Mouse (Mus musculus): ENCODE results near the gene Axdnd1. TPM values are rescaled to one million over a fixed set of nuclear protein-coding genes. Genes with fewer than 3 reads are reported as not detected.
"Not testable (repeated sequence)": the region's sequence is repeated elsewhere in the genome, so short reads cannot be mapped to it uniquely, and the experiment has no call there.

The Axdnd1 gene
- polyA plus RNA-seq, 1 experiment from 2014 or later = 0.22 TPM

DNA sequence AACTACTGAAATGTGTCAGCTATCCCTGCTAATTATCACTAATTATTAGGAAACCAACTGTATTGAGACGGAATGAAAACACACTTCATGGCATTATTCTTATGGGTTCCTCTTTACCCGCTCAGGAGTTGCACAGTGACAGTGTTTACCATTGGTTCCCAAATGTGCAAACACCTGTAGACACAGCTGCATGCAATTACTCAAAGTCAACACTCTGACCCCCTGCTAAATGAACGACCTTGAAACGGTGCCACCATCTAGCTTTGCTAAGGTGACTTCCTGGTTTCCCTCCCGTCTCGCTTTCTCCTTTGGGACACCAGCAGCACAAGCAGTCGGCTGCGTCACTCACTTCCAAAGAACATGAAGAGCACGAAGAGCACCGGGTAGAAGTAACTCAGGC, 11.5 kb upstream of the Axdnd1 start:
- no peak for ATAC-seq (replicated peaks; ENCODE audit: low FRiP score)
- 68% methylated on average over 10 of the region's 10 CpGs for WGBS
- no peak overlapping the region for H3K27ac ChIP-seq
- no peaks in the 10 kb centered on the region for H3K27me3 ChIP-seq
- no peak overlapping the region for H3K9ac ChIP-seq
- no peaks in the 10 kb centered on the region for H3K9me3 ChIP-seq (replicated peaks)
- H3K4me2 ChIP-seq = no peak overlapping the region
- peaks cover 87% of the 10 kb centered on the region for H3K36me3 ChIP-seq
- no peak overlapping the region for H3K4me3 ChIP-seq (replicated peaks)
- H3K4me1 ChIP-seq = no peaks in the 10 kb centered on the region

- H3K4me3 ChIP-seq (replicated peaks) = no peak overlapping the region
- H3K9ac ChIP-seq = no peak overlapping the region
- H3K4me2 ChIP-seq = no peak overlapping the region
- peaks cover 66% of the 10 kb centered on the region for H3K36me3 ChIP-seq
- no peak overlapping the region for H3K27ac ChIP-seq
- ATAC-seq (replicated peaks; ENCODE audit: low FRiP score) = no peak
- H3K9me3 ChIP-seq (replicated peaks) = no peaks in the 10 kb centered on the region
- H3K27me3 ChIP-seq = no peaks in the 10 kb centered on the region
- WGBS = 86% methylated on average over 6 of the region's 6 CpGs
- no peaks in the 10 kb centered on the region for H3K4me1 ChIP-seq
Observed at GRCm38 (mm10) chr1:156428434-156428833, 7.5 kb upstream of the Axdnd1 start.

GRCm38 (mm10) chr1:156425746-156426145, 4.8 kb upstream of the Axdnd1 start:
- no peak overlapping the region for H3K4me2 ChIP-seq
- no peak for ATAC-seq (replicated peaks; ENCODE audit: low FRiP score)
- peaks cover 41% of the 10 kb centered on the region for H3K36me3 ChIP-seq
- no peak overlapping the region for H3K9ac ChIP-seq
- H3K27me3 ChIP-seq = no peaks in the 10 kb centered on the region
- 95% methylated on average over 4 of the region's 4 CpGs for WGBS
- H3K27ac ChIP-seq = no peak overlapping the region
- no peak overlapping the region for H3K4me3 ChIP-seq (replicated peaks)
- H3K4me1 ChIP-seq = peaks cover 3% of the 10 kb centered on the region; the same call in 1 of the 2 replicates
- H3K9me3 ChIP-seq (replicated peaks) = no peaks in the 10 kb centered on the region

- peaks cover 3% of the 10 kb centered on the region; the same call in 1 of the 2 replicates for H3K4me1 ChIP-seq
- no peak overlapping the region for H3K4me2 ChIP-seq
- no peak overlapping the region for H3K9ac ChIP-seq
- 90% methylated on average over 3 of the region's 3 CpGs for WGBS
- H3K36me3 ChIP-seq = peaks cover 24% of the 10 kb centered on the region
- no peaks in the 10 kb centered on the region for H3K9me3 ChIP-seq (replicated peaks)
- H3K27me3 ChIP-seq = no peaks in the 10 kb centered on the region
- no peak overlapping the region for H3K27ac ChIP-seq
- H3K4me3 ChIP-seq (replicated peaks) = no peak overlapping the region
- ATAC-seq (replicated peaks; ENCODE audit: low FRiP score) = no peak
Observed at GRCm38 (mm10) chr1:156424054-156424453, 3.1 kb upstream of the Axdnd1 start.

- Histone ChIP-seq H3K9me3 (replicated peaks) (no peaks in the 10 kb centered on the region), H3K27ac (no peak overlapping the region), H3K9ac (no peak overlapping the region), H3K4me3 (replicated peaks) (no peak overlapping the region), H3K27me3 (no peaks in the 10 kb centered on the region), H3K36me3 (peaks cover 22% of the 10 kb centered on the region), H3K4me2 (no peak overlapping the region), H3K4me1 (peaks cover 3% of the 10 kb centered on the region; the same call in 1 of the 2 replicates)
- 84% methylated on average over 6 of the region's 6 CpGs for WGBS
- no peak for ATAC-seq (replicated peaks; ENCODE audit: low FRiP score)
Observed at GRCm38 (mm10) chr1:156423493-156423892, 2.5 kb upstream of the Axdnd1 start.

DNA sequence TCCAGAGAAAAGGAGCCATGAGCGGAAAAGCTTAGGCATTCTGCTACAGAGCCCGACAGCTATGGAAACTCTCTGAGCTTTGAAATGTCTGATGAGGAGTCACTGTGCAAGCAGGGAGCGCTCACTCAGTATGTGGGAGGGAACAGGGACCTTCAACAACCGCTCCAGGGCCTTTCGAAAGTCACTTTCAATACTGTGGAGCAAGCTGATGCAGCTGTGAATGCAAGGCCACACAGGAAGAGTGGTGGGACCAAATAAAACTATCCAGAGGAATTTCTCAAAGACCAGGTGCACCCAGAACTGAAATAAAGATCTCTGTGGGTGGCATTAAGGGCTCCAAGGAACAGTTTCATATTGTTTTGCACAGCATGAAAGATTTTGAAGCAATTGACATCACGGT, 1.9 kb upstream of the Axdnd1 start:
- Histone ChIP-seq H3K4me3 (replicated peaks) (no peak overlapping the region), H3K9ac (no peak overlapping the region)
- no peak for ATAC-seq (replicated peaks; ENCODE audit: low FRiP score)

DNA sequence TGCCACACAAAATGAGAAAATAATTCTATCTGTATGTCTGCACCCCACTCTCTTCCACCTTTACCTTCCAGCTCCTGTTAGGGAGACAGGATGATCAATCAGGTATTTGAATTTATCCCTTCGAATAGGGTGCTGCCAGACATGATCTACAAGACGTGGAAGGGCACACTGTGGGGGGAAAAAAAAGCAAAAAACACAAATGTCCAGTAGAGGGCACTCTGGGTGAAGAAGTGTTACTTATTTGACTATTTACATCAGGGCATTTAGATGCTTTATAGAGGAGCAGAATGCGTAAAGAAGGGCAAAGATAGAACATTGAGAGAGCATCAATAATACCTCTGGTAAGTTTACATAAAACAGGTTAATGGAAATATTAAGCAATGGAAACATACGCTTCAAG, 2.8 kb downstream of the Axdnd1 start:
- Histone ChIP-seq H3K4me3 (replicated peaks) (no peak overlapping the region), H3K4me2 (no peak overlapping the region), H3K4me1 (peaks cover 3% of the 10 kb centered on the region; the same call in 1 of the 2 replicates), H3K27ac (no peak overlapping the region), H3K36me3 (no peaks in the 10 kb centered on the region), H3K9ac (no peak overlapping the region), H3K27me3 (no peaks in the 10 kb centered on the region), H3K9me3 (replicated peaks) (no peaks in the 10 kb centered on the region)
- ATAC-seq (replicated peaks; ENCODE audit: low FRiP score) = no peak
- 66% methylated on average over 4 of the region's 4 CpGs for WGBS

More for the DNA sequence above, 1.9 kb upstream of the Axdnd1 start:
- peaks cover 16% of the 10 kb centered on the region for H3K36me3 ChIP-seq
- no peaks in the 10 kb centered on the region for H3K9me3 ChIP-seq (replicated peaks)
- WGBS = 75% methylated on average over 6 of the region's 6 CpGs
- H3K27ac ChIP-seq = no peak overlapping the region
- peaks cover 3% of the 10 kb centered on the region; the same call in 1 of the 2 replicates for H3K4me1 ChIP-seq
- no peak overlapping the region for H3K4me2 ChIP-seq
- no peaks in the 10 kb centered on the region for H3K27me3 ChIP-seq

GRCm38 (mm10) chr1:156408521-156408920, 12.4 kb downstream of the Axdnd1 start:
- no peak overlapping the region for H3K9ac ChIP-seq
- H3K4me3 ChIP-seq (replicated peaks) = no peak overlapping the region
- no peak overlapping the region for H3K4me2 ChIP-seq
- H3K4me1 ChIP-seq = peaks cover 3% of the 10 kb centered on the region; the same call in 1 of the 2 replicates
- H3K27ac ChIP-seq = 0 out of 2 replicates have a peak overlapping the region, but pooled peaks have one; percentile 18
- H3K9me3 ChIP-seq (replicated peaks) = no peaks in the 10 kb centered on the region
- H3K36me3 ChIP-seq = no peaks in the 10 kb centered on the region
- WGBS = 65% methylated on average over 4 of the region's 4 CpGs
- H3K27me3 ChIP-seq = no peaks in the 10 kb centered on the region
- ATAC-seq (replicated peaks; ENCODE audit: low FRiP score) = no peak

- 56% methylated on average over 3 of the region's 3 CpGs for WGBS
- no peak for ATAC-seq (replicated peaks; ENCODE audit: low FRiP score)
- H3K9me3 ChIP-seq (replicated peaks) = no peaks in the 10 kb centered on the region
Observed at GRCm38 (mm10) chr1:156408004-156408403, 13.0 kb downstream of the Axdnd1 start.

GRCm38 (mm10) chr1:156403251-156403650, 17.7 kb downstream of the Axdnd1 start:
- Histone ChIP-seq H3K4me2 (no peak overlapping the region), H3K9ac (no peak overlapping the region), H3K36me3 (no peaks in the 10 kb centered on the region), H3K27me3 (no peaks in the 10 kb centered on the region), H3K9me3 (replicated peaks) (no peaks in the 10 kb centered on the region), H3K4me1 (peaks cover 2% of the 10 kb centered on the region; the same call in 1 of the 2 replicates), H3K4me3 (replicated peaks) (no peak overlapping the region), H3K27ac (no peak overlapping the region)
- no peak for ATAC-seq (replicated peaks; ENCODE audit: low FRiP score)
- 53% methylated on average over 10 of the region's 10 CpGs for WGBS

More at GRCm38 (mm10) chr1:156408004-156408403, 13.0 kb downstream of the Axdnd1 start:
- no peak overlapping the region for H3K9ac ChIP-seq
- H3K4me2 ChIP-seq = no peak overlapping the region
- H3K4me3 ChIP-seq (replicated peaks) = no peak overlapping the region
- no peaks in the 10 kb centered on the region for H3K27me3 ChIP-seq
- H3K36me3 ChIP-seq = no peaks in the 10 kb centered on the region
- 0 out of 2 replicates have a peak overlapping the region, but pooled peaks have one; percentile 18 for H3K27ac ChIP-seq
- H3K4me1 ChIP-seq = peaks cover 3% of the 10 kb centered on the region; the same call in 1 of the 2 replicates

DNA sequence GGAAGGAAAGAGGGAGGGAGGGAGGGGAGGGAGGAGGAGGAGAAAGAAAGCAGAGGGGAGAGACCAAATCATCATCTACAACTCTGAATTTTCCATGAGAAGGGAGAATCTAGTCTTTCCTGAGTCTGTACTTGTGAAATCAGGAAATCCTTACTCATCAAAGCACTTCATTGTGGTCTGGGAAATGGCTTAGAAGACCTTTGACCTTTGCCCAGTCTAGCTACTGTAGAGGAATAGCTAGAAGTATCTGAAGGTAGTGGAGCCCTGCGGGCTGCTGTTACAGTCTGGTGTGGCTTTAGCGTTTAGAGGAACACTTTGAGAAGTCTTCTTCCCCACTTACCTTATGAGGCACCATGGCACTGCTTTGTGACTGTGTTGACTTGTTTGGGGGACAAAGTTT, 18.5 kb downstream of the Axdnd1 start:
- no peaks in the 10 kb centered on the region for H3K4me1 ChIP-seq

DNA sequence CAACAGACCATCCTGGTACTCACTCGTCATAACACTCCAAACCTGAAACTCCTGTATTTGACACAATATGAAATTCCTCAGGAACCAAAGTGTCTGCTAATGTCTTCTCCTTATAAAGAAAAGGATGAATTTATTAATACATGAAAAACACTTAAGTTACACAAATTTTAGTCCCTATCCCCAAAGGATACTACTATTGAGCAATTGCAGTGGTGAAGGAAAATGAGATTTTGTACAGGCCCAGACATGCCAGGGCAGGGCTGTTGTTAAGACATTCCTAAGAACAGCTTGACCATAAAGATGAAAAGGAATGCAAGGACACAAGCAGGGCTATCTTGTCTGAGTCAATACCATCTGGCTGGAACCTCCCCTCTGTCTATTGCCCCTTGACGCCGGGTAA, 20.8 kb downstream of the Axdnd1 start:
- H3K36me3 ChIP-seq; H3K9me3 ChIP-seq (replicated peaks); H3K4me1 ChIP-seq; H3K9ac ChIP-seq; H3K27me3 ChIP-seq; H3K4me2 ChIP-seq; H3K27ac ChIP-seq; ATAC-seq (replicated peaks; ENCODE audit: low FRiP score); H3K4me3 ChIP-seq (replicated peaks): not testable (repeated sequence)
- WGBS = 84% methylated on average over 3 of the region's 3 CpGs

More for the DNA sequence above, 18.5 kb downstream of the Axdnd1 start:
- WGBS = 47% methylated on average over 2 of the region's 2 CpGs
- no peaks in the 10 kb centered on the region for H3K27me3 ChIP-seq
- H3K9me3 ChIP-seq (replicated peaks) = no peaks in the 10 kb centered on the region
- H3K36me3 ChIP-seq = no peaks in the 10 kb centered on the region
- ATAC-seq (replicated peaks; ENCODE audit: low FRiP score) = no peak
- no peak overlapping the region for H3K4me3 ChIP-seq (replicated peaks)
- no peak overlapping the region for H3K9ac ChIP-seq
- no peak overlapping the region for H3K27ac ChIP-seq
- H3K4me2 ChIP-seq = no peak overlapping the region

DNA sequence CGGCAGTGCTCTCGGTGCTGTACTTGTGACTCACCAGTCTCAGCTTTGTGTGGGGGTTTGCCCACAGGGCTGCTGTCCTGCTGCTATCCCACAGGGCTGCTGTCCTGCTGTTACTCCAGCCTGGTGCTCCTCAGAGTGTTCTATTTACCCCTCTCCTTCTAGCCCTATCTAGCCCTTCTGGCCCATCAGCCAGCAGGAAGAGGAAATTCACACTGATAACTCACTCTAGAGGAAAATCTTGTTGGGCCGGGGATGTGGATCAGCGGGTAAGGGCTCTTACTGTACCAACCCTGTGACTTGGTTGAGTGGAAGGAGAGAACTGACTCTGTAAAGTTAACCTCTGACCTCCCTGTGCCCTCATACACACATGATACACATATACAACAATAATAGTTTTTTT, 27.8 kb downstream of the Axdnd1 start:
- 83% methylated on average over 4 of the region's 4 CpGs for WGBS
- H3K4me3 ChIP-seq (replicated peaks) = no peak overlapping the region
- no peak for ATAC-seq (replicated peaks; ENCODE audit: low FRiP score)

More for the DNA sequence above, 27.8 kb downstream of the Axdnd1 start:
- H3K27me3 ChIP-seq = no peaks in the 10 kb centered on the region
- no peaks in the 10 kb centered on the region for H3K36me3 ChIP-seq
- H3K4me2 ChIP-seq = no peak overlapping the region
- no peak overlapping the region for H3K27ac ChIP-seq
- no peaks in the 10 kb centered on the region for H3K9me3 ChIP-seq (replicated peaks)
- H3K4me1 ChIP-seq = no peaks in the 10 kb centered on the region
- H3K9ac ChIP-seq = no peak overlapping the region
